Mouse (Mus musculus) thymus, adult 18-20 months (tissue): Measurements from ENCODE around the gene Kcnc3.

Source experiments
- DNase-seq, 2 experiments: peaks; one replicate each; pipeline ENCODE4 v3.0.0; 2022; ENCODE audit warnings: mixed read lengths in 2 of 2

Kcnc3 gene

GRCm38 (mm10) chr7:44598336-44598735 is 7.9 kb downstream of the Kcnc3 start:
- no peak for DNase-seq

- no peak for DNase-seq
Measured at GRCm38 (mm10) chr7:44600691-44601262, 10.3 kb downstream of the Kcnc3 start.

- no peak for DNase-seq
Measured at GRCm38 (mm10) chr7:44601646-44602045, 11.2 kb downstream of the Kcnc3 start.

GRCm38 (mm10) chr7:44602443-44602842 is 12.0 kb downstream of the Kcnc3 start:
- no peak for DNase-seq

- DNase-seq = no peak
Measured at GRCm38 (mm10) chr7:44603186-44603855, 12.9 kb downstream of the Kcnc3 start.

GRCm38 (mm10) chr7:44604139-44604606 is 13.7 kb downstream of the Kcnc3 start:
- DNase-seq = no peak

GRCm38 (mm10) chr7:44604619-44605018 is 14.2 kb downstream of the Kcnc3 start:
- DNase-seq = no peak

GRCm38 (mm10) chr7:44605436-44605835 is 15.0 kb downstream of the Kcnc3 start:
- DNase-seq = no peak

GRCm38 (mm10) chr7:44606171-44606901 is 15.9 kb downstream of the Kcnc3 start:
- no peak for DNase-seq

GRCm38 (mm10) chr7:44612192-44612591 is 21.7 kb downstream of the Kcnc3 start:
- no peak for DNase-seq

- DNase-seq = no peak
Measured at GRCm38 (mm10) chr7:44614041-44614688, 23.7 kb downstream of the Kcnc3 start.

GRCm38 (mm10) chr7:44615309-44615708 is 24.8 kb downstream of the Kcnc3 start:
- DNase-seq = no peak

GRCm38 (mm10) chr7:44615987-44616386 is 25.5 kb downstream of the Kcnc3 start:
- no peak for DNase-seq

- DNase-seq = no peak
Measured at GRCm38 (mm10) chr7:44617059-44617458, 26.6 kb downstream of the Kcnc3 start.

- DNase-seq = no peak
Measured at GRCm38 (mm10) chr7:44623714-44624542, 33.5 kb downstream of the Kcnc3 start.

GRCm38 (mm10) chr7:44624543-44624826 is 34.0 kb downstream of the Kcnc3 start:
- DNase-seq = no peak

GRCm38 (mm10) chr7:44624828-44625227 is 34.4 kb downstream of the Kcnc3 start:
- no peak for DNase-seq

- DNase-seq = no peak
Measured at GRCm38 (mm10) chr7:44625241-44626067, 35.0 kb downstream of the Kcnc3 start.

- DNase-seq = no peak
Measured at GRCm38 (mm10) chr7:44626068-44626385, 35.6 kb downstream of the Kcnc3 start.

- no peak for DNase-seq
Measured at GRCm38 (mm10) chr7:44626966-44627365, 36.5 kb downstream of the Kcnc3 start.

- DNase-seq = no peak
Measured at GRCm38 (mm10) chr7:44628402-44629034, 38.1 kb downstream of the Kcnc3 start.
